Comparison of ENCODE assay signal across 7 mouse cellular contexts in genomic region chr6:101376511-101377166, GRCm38 (mm10). TPM values are rescaled to one million over a fixed set of nuclear protein-coding genes. Genes with fewer than 3 reads are reported as not detected.
A peak's percentile ranks its signal among the peaks of the same experiment; 100 is the strongest.
DNase-seq lines count a peak whose midpoint lies in the region; ATAC-seq and TF ChIP-seq lines count a peak whose summit lies in the region.

No protein-coding gene starts in this region.

- ATAC-seq in heart, embryonic 14.5 days (ENCODE audit: insufficient number of reproducible peaks, insufficient read depth, low FRiP score, low read depth), result no peak
- peak; percentile 17 for ATAC-seq in limb, embryonic 12.5 days (ENCODE audit: insufficient number of reproducible peaks, insufficient read depth, low FRiP score, low TSS enrichment, low read depth)
- ATAC-seq in inflammation-experienced regulatory T-cells, adult 6 months, result no peak

- H3K27me3 ChIP-seq in E14TG2a.4 (ENCODE audit: insufficient read depth, low read length), result peaks cover 55% of the 10 kb centered on the region
- H3K27me3 ChIP-seq in heart, embryonic 14.5 days (ENCODE audit: control insufficient read depth, insufficient read depth, low read length), result no peaks in the 10 kb centered on the region
- H3K27me3 ChIP-seq in limb, embryonic 12.5 days, result 0 out of 2 replicates have a peak, but pooled peaks cover 3% of the 10 kb centered on the region
- H3K27me3 ChIP-seq in small intestine, adult 2 months (ENCODE audit: control insufficient read depth, insufficient read depth, low read length), result peaks cover 11% of the 10 kb centered on the region

- no peaks in the 10 kb centered on the region for H3K36me3 ChIP-seq in E14TG2a.4 (ENCODE audit: insufficient read depth, low read length)
- H3K36me3 ChIP-seq in heart, embryonic 14.5 days (ENCODE audit: control insufficient read depth, insufficient read depth, low read length), result peaks cover 12% of the 10 kb centered on the region
- peaks cover 6% of the 10 kb centered on the region; the same call in 1 of the 2 replicates for H3K36me3 ChIP-seq in limb, embryonic 12.5 days
- no peaks in the 10 kb centered on the region for H3K36me3 ChIP-seq in small intestine, adult 2 months (ENCODE audit: control insufficient read depth, insufficient read depth, low read length)

- peak overlapping the region; percentile 79 for H3K4me3 ChIP-seq in E14TG2a.4 (replicated peaks; ENCODE audit: low read length)
- peak overlapping the region; percentile 74 to 84 for H3K4me3 ChIP-seq in heart, embryonic 14.5 days (ENCODE audit: control insufficient read depth in 1 of 2, insufficient read depth in 1 of 2, low read depth in 1 of 2, low read length in 2 of 2)
- peak overlapping the region; percentile 74 for H3K4me3 ChIP-seq in limb, embryonic 12.5 days (replicated peaks)
- H3K4me3 ChIP-seq in small intestine, adult 2 months (ENCODE audit: low read depth, low read length), result peak overlapping the region; percentile 78

- no peaks in the 10 kb centered on the region for H3K9me3 ChIP-seq in E14TG2a.4 (ENCODE audit: low read length)
- H3K9me3 ChIP-seq in heart, embryonic 14.5 days (ENCODE audit: control insufficient read depth, low read length), result no peaks in the 10 kb centered on the region
- H3K9me3 ChIP-seq in limb, embryonic 12.5 days, result no peaks in the 10 kb centered on the region

- peak overlapping the region; percentile 90 for H3K9ac ChIP-seq in heart, embryonic 14.5 days (ENCODE audit: low read length)
- H3K9ac ChIP-seq in limb, embryonic 12.5 days (replicated peaks), result peak overlapping the region; percentile 89

- WGBS in heart, embryonic 14.5 days, result 3% methylated on average over 10 of the region's 10 CpGs
- 2% methylated on average over 10 of the region's 10 CpGs for WGBS in limb, embryonic 12.5 days
- 17% methylated on average over 10 of the region's 10 CpGs for WGBS in small intestine, adult 2 months

- no peak for TF ChIP-seq POLR2A in small intestine, adult 2 months (IDR thresholded peaks at IDR 0.05; ENCODE audit: low read depth, low read length)

- TF ChIP-seq CTCF in E14TG2a.4 (conservative IDR thresholded peaks at IDR 0.05; ENCODE audit: low read length), result no peak
- TF ChIP-seq CTCF in small intestine, adult 2 months (IDR thresholded peaks at IDR 0.05; ENCODE audit: extremely low read depth, insufficient read length, insufficient replicate concordance, low read depth, low read length), result no peak

- peak overlapping the region; percentile 82 to 93 for H3K27ac ChIP-seq in heart, embryonic 14.5 days (replicated peaks in 1 of 2; ENCODE audit: control insufficient read depth in 1 of 2, insufficient read depth in 1 of 2, low read depth in 2 of 2, low read length in 2 of 2)
- peak overlapping the region; percentile 97 for H3K27ac ChIP-seq in limb, embryonic 12.5 days
- H3K27ac ChIP-seq in small intestine, adult 2 months (ENCODE audit: insufficient read depth, low read depth, low read length), result peak overlapping the region; percentile 20; the same call in 1 of the 2 replicates

- peak; percentile 37 for DNase-seq in adrenal gland, postnatal 14 days
- no peak for DNase-seq in frontal cortex, postnatal 36 days (ENCODE audit: low spot score in 2 of 2)

- peaks cover 11% of the 10 kb centered on the region; the same call in 1 of the 2 replicates for H3K4me1 ChIP-seq in E14TG2a.4 (replicated peaks; ENCODE audit: low read depth, low read length)
- peaks cover 12 to 27% of the 10 kb centered on the region in 2 experiments for H3K4me1 ChIP-seq in heart, embryonic 14.5 days (ENCODE audit: control insufficient read depth in 2 of 2, insufficient read depth in 2 of 2, low read length in 2 of 2)
- H3K4me1 ChIP-seq in limb, embryonic 12.5 days (replicated peaks), result peaks cover 43% of the 10 kb centered on the region
- H3K4me1 ChIP-seq in small intestine, adult 2 months (ENCODE audit: control insufficient read depth, insufficient read depth, insufficient read length, low read length), result peaks cover 4% of the 10 kb centered on the region; the same call in 1 of the 2 replicates

- peak overlapping the region; percentile 96 for H3K4me2 ChIP-seq in heart, embryonic 14.5 days (ENCODE audit: low read length)
- H3K4me2 ChIP-seq in limb, embryonic 12.5 days, result peak overlapping the region; percentile 82

RNA-seq across cellular contexts. Expression of gene Pdzrn3, which starts 1.1 kb away (rescaled TPM):
- total RNA-seq in adrenal gland, postnatal 14 days (2021), result 14.5 and 14.9 TPM in 2 replicates
- polyA plus RNA-seq in heart, embryonic 14.5 days (2014; fragmentation: Nextera tagmentation; extraction: Ambion mirVana), result 14.5 and 16.5 TPM in 2 replicates
- polyA plus RNA-seq in limb, embryonic 12.5 days (2016; fragmentation: Nextera tagmentation; extraction: Ambion mirVana), result 10.8 and 14.1 TPM in 2 replicates
- 10.2 and 11.2 TPM in 2 replicates for polyA plus RNA-seq in small intestine, adult 2 months (2012; rRNA removed)
- not detected for polyA plus RNA-seq in inflammation-experienced regulatory T-cells, adult 6 months (2017; shearing (Covaris generic))

Comparison
In these comparisons a context has a peak if more than half of its experiments do, and no peak if none do; other contexts are left out.
1. H3K27ac ChIP-seq: peak in every context shown above with its lines; median percentile 97 in limb, embryonic 12.5 days; 88 in heart, embryonic 14.5 days; 20 in small intestine, adult 2 months.
2. RNA of gene Pdzrn3, which starts 1.1 kb away (polyA plus RNA-seq): 14.5 to 16.5 TPM in heart, embryonic 14.5 days, 10.2 to 11.2 TPM in small intestine, adult 2 months and 10.8 to 14.1 TPM in limb, embryonic 12.5 days; not detected in inflammation-experienced regulatory T-cells, adult 6 months; every median in the first group is over 10 times any median in the second.
3. Peak in every context shown above with its lines, with median percentiles within 50 percentile points of each other: H3K4me3 ChIP-seq.